Mouse (Mus musculus) thymus, adult 2 months (tissue): ENCODE data around the gene Nolc1. TPM values are rescaled to one million over a fixed set of nuclear protein-coding genes. Genes with fewer than 3 reads are reported as not detected.

Experiments used
- DNase-seq: peaks from one replicate; pipeline ENCODE4 v3.0.0; 2021
- H3K27ac ChIP-seq: fragments of 200-500 bp; 2 replicates; pipeline ENCODE4 v1.5.1; 2012; ENCODE audit warnings: low read length, control low read depth; ENCODE audit not compliant: control insufficient read depth, insufficient read depth
- H3K27me3 ChIP-seq: fragments of 200-500 bp; 2 replicates; pipeline ENCODE4 v1.6.1; 2012; ENCODE audit warnings: mild to moderate bottlenecking, low read length, moderate library complexity, mixed read lengths; ENCODE audit not compliant: control insufficient read depth, insufficient read depth
- H3K36me3 ChIP-seq: fragments of 200-500 bp; 2 replicates; pipeline ENCODE4 v1.6.1; 2012; ENCODE audit warnings: mild to moderate bottlenecking, low read length, moderate library complexity; ENCODE audit not compliant: control insufficient read depth, insufficient read depth
- H3K4me1 ChIP-seq: fragments of 200-500 bp; replicated peaks from 2 replicates; pipeline ENCODE4 v1.6.1; 2012; ENCODE audit warnings: low read length; ENCODE audit not compliant: control insufficient read depth, insufficient read depth
- H3K4me3 ChIP-seq: fragments of 200-500 bp; 2 replicates; pipeline ENCODE4 v1.5.1; 2012; ENCODE audit warnings: mild to moderate bottlenecking, low read length, control low read depth, moderate library complexity; ENCODE audit not compliant: control insufficient read depth, insufficient read depth
- CTCF ChIP-seq: fragments of 200-500 bp; IDR thresholded peaks from 2 replicates; pipeline ENCODE4 v1.5.1; 2012; ENCODE audit warnings: mild to moderate bottlenecking, control low read depth, low read length, moderate library complexity, borderline replicate concordance; ENCODE audit not compliant: control insufficient read depth, poor library complexity, insufficient read depth; ENCODE audit errors: extremely low read depth
- POLR2A ChIP-seq: fragments of 200-500 bp; IDR thresholded peaks from 2 replicates; pipeline ENCODE4 v1.6.1; 2012; ENCODE audit warnings: mild to moderate bottlenecking, low read length, control low read depth, moderate library complexity; ENCODE audit not compliant: control insufficient read depth, poor library complexity, insufficient read depth; ENCODE audit errors: extremely low read depth
- WGBS: fragments of 180-500 bp; shearing (Covaris S2); methylation state at CpG from one replicate; pipeline ENCODE4 v1.1.7; 2018; 5-methylcytosine and 5-hydroxymethylcytosine counted together
- polyA plus RNA-seq: library from polyadenylated mRNA; depleted of rRNA; stranded (reverse); fragments of >200 nt; gene quantifications from 2 replicates; pipeline ENCODE4 v1.2.3, GENCODE M21; 2012

Nolc1 gene
- polyA plus RNA-seq, 1 experiment: 19.5 TPM

DNA sequence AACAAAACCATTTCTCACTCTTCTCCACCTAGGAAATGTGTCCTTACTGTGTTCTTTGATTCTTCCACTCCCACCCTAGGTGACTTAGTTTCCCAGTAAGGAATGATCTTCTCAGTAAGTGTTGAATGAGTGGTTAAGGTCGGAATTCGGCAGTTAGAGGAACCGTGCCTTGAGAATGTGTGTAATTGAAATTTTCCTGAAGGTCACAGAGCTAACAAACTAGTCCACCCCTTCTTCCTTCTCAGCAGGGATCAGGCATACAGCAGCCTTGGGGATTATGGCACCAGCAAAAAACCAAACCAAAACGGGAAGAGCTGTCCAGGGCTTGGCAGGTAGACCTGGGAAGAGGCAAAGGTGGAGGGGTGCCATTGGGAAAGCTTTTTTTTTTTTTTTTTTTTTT is 26.5 kb upstream of the Nolc1 start:
- WGBS: 93% methylated on average over 4 of the region's 4 CpGs
- TF ChIP-seq POLR2A: no peak
- TF ChIP-seq CTCF: no peak
- peaks cover 22% of the 10 kb centered on the region for H3K4me1 ChIP-seq
- no peak overlapping the region for H3K27ac ChIP-seq
- DNase-seq: no peak
- no peaks in the 10 kb centered on the region for H3K27me3 ChIP-seq
- H3K36me3 ChIP-seq: no peaks in the 10 kb centered on the region
- no peak overlapping the region for H3K4me3 ChIP-seq

- H3K36me3 ChIP-seq: no peaks in the 10 kb centered on the region
- H3K4me3 ChIP-seq: no peak overlapping the region
- TF ChIP-seq POLR2A: no peak
- no peak for TF ChIP-seq CTCF
- H3K27me3 ChIP-seq: no peaks in the 10 kb centered on the region
- WGBS: 7% methylated on average over 2 of the region's 2 CpGs
- peak overlapping the region; percentile 91 for H3K27ac ChIP-seq
- peak; percentile 51 for DNase-seq
- peaks cover 19% of the 10 kb centered on the region for H3K4me1 ChIP-seq
Measured at GRCm38 (mm10) chr19:46050462-46050861, 25.2 kb upstream of the Nolc1 start.

DNA sequence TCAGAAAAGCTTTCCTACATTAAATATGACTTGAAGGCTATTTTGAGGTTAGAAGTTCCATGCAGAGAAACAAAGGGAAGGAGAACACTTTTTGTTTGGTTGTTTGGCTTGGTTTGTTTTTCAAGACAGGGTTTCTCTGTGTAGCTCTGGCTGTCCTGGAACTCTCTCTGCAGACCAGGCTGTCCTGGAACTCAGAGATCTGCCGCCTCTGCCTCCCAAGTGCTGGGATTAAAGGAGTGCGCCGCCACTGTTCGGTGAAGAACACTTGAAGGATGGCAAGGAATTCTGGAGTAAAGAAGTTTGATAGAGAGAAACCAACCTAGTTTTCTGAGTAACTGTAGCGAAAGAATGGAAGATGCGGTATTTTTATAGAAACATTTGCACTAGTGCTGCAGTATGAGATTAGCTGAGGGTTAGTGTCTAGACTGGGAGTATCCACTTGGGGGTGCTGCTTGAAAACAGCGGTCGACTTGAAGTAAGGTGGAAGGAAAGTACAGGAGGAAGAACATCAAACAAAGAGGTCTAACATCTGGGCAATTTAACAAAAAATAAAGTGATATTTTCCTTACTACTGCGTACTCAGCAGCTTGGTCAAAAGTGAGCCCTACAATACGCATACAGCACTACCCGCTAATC is 19.8 kb upstream of the Nolc1 start:
- 7% methylated on average over 11 of the region's 11 CpGs for WGBS
- Histone ChIP-seq H3K4me3 (no peak overlapping the region), H3K4me1 (peaks cover 6% of the 10 kb centered on the region), H3K27me3 (no peaks in the 10 kb centered on the region), H3K27ac (no peak overlapping the region), H3K36me3 (no peaks in the 10 kb centered on the region)
- no peak for TF ChIP-seq CTCF
- DNase-seq: peak; percentile 72

GRCm38 (mm10) chr19:46056388-46056946 is 19.2 kb upstream of the Nolc1 start:
- H3K4me1 ChIP-seq: peaks cover 6% of the 10 kb centered on the region
- H3K4me3 ChIP-seq: peak overlapping the region; percentile 86
- WGBS: under 1% methylated on average over 52 of the region's 52 CpGs
- no peaks in the 10 kb centered on the region for H3K36me3 ChIP-seq
- no peak overlapping the region for H3K27ac ChIP-seq
- peak; percentile 93 for DNase-seq
- TF ChIP-seq POLR2A (0 out of 2 replicates have a peak, but pooled peaks have one; percentile 44), CTCF (no peak)
- no peaks in the 10 kb centered on the region for H3K27me3 ChIP-seq

DNA sequence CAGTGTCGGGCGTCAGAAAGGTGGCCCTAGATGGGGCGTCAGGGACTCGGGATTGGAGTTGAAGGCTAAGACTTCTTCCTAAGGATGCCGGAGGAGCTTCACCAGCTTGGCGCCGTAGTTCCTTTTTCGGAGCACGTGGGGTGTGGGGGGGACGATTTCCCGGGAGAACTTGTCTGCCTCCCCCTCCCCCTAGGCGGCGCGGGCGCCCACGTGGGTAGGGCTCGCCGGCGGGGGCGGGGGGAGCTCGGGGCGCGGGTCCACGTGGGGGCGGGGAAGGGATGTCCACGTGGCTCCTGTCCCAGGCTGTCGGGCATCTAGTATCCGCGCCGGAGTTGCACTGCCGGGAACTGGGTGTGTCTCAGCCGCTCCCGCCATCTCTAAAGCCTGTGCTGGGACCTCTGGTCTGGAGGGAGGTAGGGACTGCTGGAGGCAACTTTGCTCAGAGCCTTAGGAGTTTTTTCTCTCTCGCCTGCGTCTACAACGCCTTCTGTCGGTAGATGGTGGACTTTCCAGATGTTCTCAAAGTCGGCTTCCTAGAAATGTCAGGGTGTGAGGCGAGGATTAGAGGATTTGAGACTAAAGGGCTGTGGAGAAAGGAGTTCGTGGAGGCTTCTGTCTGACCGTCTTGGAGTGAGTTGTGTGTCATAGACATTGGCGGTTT is 18.6 kb upstream of the Nolc1 start:
- no peaks in the 10 kb centered on the region for H3K36me3 ChIP-seq
- TF ChIP-seq POLR2A: no peak
- TF ChIP-seq CTCF: no peak
- peak; percentile 73 for DNase-seq
- no peak overlapping the region for H3K27ac ChIP-seq
- H3K4me1 ChIP-seq: peaks cover 6% of the 10 kb centered on the region
- H3K4me3 ChIP-seq: peak overlapping the region; percentile 86
- H3K27me3 ChIP-seq: no peaks in the 10 kb centered on the region
- WGBS: under 1% methylated on average over 42 of the region's 42 CpGs

DNA sequence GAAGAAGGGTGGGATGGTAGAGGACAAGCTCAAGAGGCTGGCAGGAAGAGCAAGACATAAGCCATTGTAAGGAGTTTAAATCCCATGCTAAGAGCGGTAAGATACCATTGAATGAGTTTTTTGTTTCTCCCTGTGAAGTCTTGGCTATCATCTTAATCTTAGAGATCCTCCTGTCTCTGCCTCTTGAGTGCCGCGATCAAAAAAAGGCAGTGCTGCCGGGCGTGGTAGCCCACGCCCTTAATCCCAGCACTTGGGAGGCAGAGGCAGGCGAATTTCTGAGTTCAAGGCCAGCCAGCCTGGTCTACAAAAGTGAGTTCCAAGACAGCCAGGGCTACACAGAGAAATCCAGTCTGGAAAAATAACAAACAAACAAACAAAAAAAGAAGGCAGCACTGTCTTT is 17.2 kb upstream of the Nolc1 start:
- H3K27ac ChIP-seq: no peak overlapping the region
- no peak for DNase-seq
- no peak overlapping the region for H3K4me3 ChIP-seq
- H3K4me1 ChIP-seq: peaks cover 6% of the 10 kb centered on the region
- peaks cover 12% of the 10 kb centered on the region for H3K36me3 ChIP-seq
- no peaks in the 10 kb centered on the region for H3K27me3 ChIP-seq
- WGBS: 96% methylated on average over 7 of the region's 7 CpGs
- TF ChIP-seq POLR2A (no peak), CTCF (no peak)
